Mouse (Mus musculus): Measurements from ENCODE around the gene Pparg.

Pparg gene

GRCm38 (mm10) chr6:115464661-115465060 is 103.9 kb downstream of the Pparg start:
- DNase-seq (ENCODE audit: low spot score in 2 of 2), result no peak

- no peak for DNase-seq (ENCODE audit: low spot score in 2 of 2)
Observed at GRCm38 (mm10) chr6:115465463-115465862, 104.7 kb downstream of the Pparg start.

GRCm38 (mm10) chr6:115465876-115466275 is 105.1 kb downstream of the Pparg start:
- DNase-seq (ENCODE audit: low spot score in 2 of 2), result no peak

- no peak for DNase-seq (ENCODE audit: low spot score in 2 of 2)
Observed at GRCm38 (mm10) chr6:115466601-115467000, 105.8 kb downstream of the Pparg start.

- DNase-seq (ENCODE audit: low spot score in 2 of 2), result no peak
Observed at GRCm38 (mm10) chr6:115469666-115470581, 109.2 kb downstream of the Pparg start.

- DNase-seq (ENCODE audit: low spot score in 2 of 2), result no peak
Observed at GRCm38 (mm10) chr6:115471956-115472355, 111.2 kb downstream of the Pparg start.

- no peak for DNase-seq (ENCODE audit: low spot score in 2 of 2)
Observed at GRCm38 (mm10) chr6:115477081-115477695, 116.4 kb downstream of the Pparg start.

- DNase-seq (ENCODE audit: low spot score in 2 of 2), result no peak
Observed at GRCm38 (mm10) chr6:115479963-115480321, 119.2 kb downstream of the Pparg start.

GRCm38 (mm10) chr6:115480322-115481017 is 119.7 kb downstream of the Pparg start:
- DNase-seq (ENCODE audit: low spot score in 2 of 2), result no peak

GRCm38 (mm10) chr6:115481018-115481354 is 120.2 kb downstream of the Pparg start:
- no peak for DNase-seq (ENCODE audit: low spot score in 2 of 2)

- DNase-seq (ENCODE audit: low spot score in 2 of 2), result no peak
Observed at GRCm38 (mm10) chr6:115481603-115482002, 120.9 kb downstream of the Pparg start.

- DNase-seq (ENCODE audit: low spot score in 2 of 2), result no peak
Observed at GRCm38 (mm10) chr6:115485635-115486034, 124.9 kb downstream of the Pparg start.

- DNase-seq (ENCODE audit: low spot score in 2 of 2), result no peak
Observed at GRCm38 (mm10) chr6:115489831-115490230, 129.1 kb downstream of the Pparg start.

GRCm38 (mm10) chr6:115492952-115493613 is 132.3 kb downstream of the Pparg start:
- DNase-seq (ENCODE audit: low spot score in 2 of 2), result no peak

- DNase-seq (ENCODE audit: low spot score in 2 of 2), result no peak
Observed at GRCm38 (mm10) chr6:115493824-115494223, 133.1 kb downstream of the Pparg start.

- peak in 1 of 2 experiments; percentile 56 for DNase-seq (ENCODE audit: low spot score in 2 of 2)
Observed at GRCm38 (mm10) chr6:115499540-115499939, 138.8 kb downstream of the Pparg start.

GRCm38 (mm10) chr6:115500234-115500633 is 139.5 kb downstream of the Pparg start:
- no peak for DNase-seq (ENCODE audit: low spot score in 2 of 2)

GRCm38 (mm10) chr6:115501131-115501530 is 140.4 kb downstream of the Pparg start:
- no peak for DNase-seq (ENCODE audit: low spot score in 2 of 2)

- no peak for DNase-seq (ENCODE audit: low spot score in 2 of 2)
Observed at GRCm38 (mm10) chr6:115503038-115503437, 142.3 kb downstream of the Pparg start.

- peak in 1 of 2 experiments; percentile 53 for DNase-seq (ENCODE audit: low spot score in 2 of 2)
Observed at GRCm38 (mm10) chr6:115503549-115504159, 142.9 kb downstream of the Pparg start.

- no peak for DNase-seq (ENCODE audit: low spot score in 2 of 2)
Observed at GRCm38 (mm10) chr6:115504160-115504558, 143.4 kb downstream of the Pparg start.

- no peak for DNase-seq (ENCODE audit: low spot score in 2 of 2)
Observed at GRCm38 (mm10) chr6:115504915-115505314, 144.2 kb downstream of the Pparg start.
